8 mouse cellular contexts compared by ENCODE assay signal in the genomic region with DNA sequence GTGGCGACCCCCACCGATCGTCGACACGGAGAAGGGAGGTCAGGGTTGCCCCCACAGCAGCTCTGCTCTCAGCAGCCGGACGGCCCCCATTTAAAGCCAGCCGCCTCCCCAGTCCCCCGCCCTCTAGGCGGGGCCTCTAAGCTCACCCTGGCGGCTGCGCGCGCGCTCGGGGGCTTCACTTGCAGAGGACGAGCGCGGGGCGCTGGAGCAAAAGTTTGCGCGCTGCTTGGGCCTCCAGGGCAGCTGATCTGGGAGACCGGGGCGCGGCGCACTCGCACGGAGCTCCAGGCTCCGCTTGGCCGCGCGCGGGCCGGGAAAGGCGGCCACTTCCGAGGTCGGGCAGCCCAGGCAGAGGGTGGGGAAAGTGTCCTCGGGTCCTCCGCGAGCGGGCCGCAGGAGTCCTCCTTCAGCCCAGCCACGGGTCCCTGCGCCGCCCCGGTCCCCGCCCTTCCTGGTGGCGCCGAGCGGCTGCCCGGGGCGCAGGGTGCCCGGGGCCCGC. TPM values are rescaled to one million over a fixed set of nuclear protein-coding genes. Genes with fewer than 3 reads are reported as not detected.
DNase-seq lines count a peak whose midpoint lies in the region; ATAC-seq lines count a peak whose summit lies in the region.

A gene (minus strand): TSS at position 68 of the 499 bp plus-strand sequence.

- no peaks in the 10 kb centered on the region for H3K36me3 ChIP-seq in intestine, embryonic 14.5 days (ENCODE audit: control insufficient read depth, insufficient read depth, low read length)

- WGBS in intestine, embryonic 14.5 days = under 1% methylated on average over 50 of the region's 54 CpGs

- H3K9ac ChIP-seq in intestine, embryonic 14.5 days (ENCODE audit: low read length) = peak within 1 kb of the TSS; percentile 64

- H3K4me3 ChIP-seq in intestine, embryonic 14.5 days (ENCODE audit: low read depth, low read length) = peak within 1 kb of the TSS; percentile 58

- H3K27me3 ChIP-seq in intestine, embryonic 14.5 days (replicated peaks; ENCODE audit: control insufficient read depth, insufficient read depth, low read length) = peaks cover 28% of the 10 kb centered on the region

- peak; percentile 78 to 88 for DNase-seq in adrenal gland, adult (ENCODE audit: inconsistent age in 2 of 2, low spot score in 1 of 2)
- DNase-seq in embryo, embryonic 10 days (ENCODE audit: low spot score) = peak; percentile 87
- peak; percentile 76 for DNase-seq in gastrocnemius, postnatal 14 days
- DNase-seq in intestine, embryonic 14.5 days (ENCODE audit: low spot score) = peak; percentile 84
- DNase-seq in left cerebral cortex, postnatal 10 days (ENCODE audit: extremely low spot score in 1 of 2, low spot score in 2 of 2) = peak; percentile 13 to 73
- DNase-seq in lung, postnatal 4 days = peak; percentile 60 to 81
- peak; percentile 20 to 30 for DNase-seq in right cerebral cortex, postnatal 36 days (ENCODE audit: low spot score in 2 of 2)
- DNase-seq in thymus, adult 18-20 months = no peak

- peak within 1 kb of the TSS; percentile 73 for H3K4me2 ChIP-seq in intestine, embryonic 14.5 days (ENCODE audit: low read length)

- H3K27ac ChIP-seq in intestine, embryonic 14.5 days (ENCODE audit: low read depth) = peak within 1 kb of the TSS; percentile 66

- no peaks in the 10 kb centered on the region; the same call in 1 of the 2 replicates for H3K4me1 ChIP-seq in intestine, embryonic 14.5 days (replicated peaks; ENCODE audit: control insufficient read depth, insufficient read depth, low read length)

- intact Hi-C loops in gastrocnemius, postnatal 14 days (cut with DNase I; ENCODE audit: low total_unique reads) = no loop called here
- intact Hi-C loops in left cerebral cortex, postnatal 10 days (cut with DNase I) = loop anchor here (5.0 kb wide), 1 partner anchor 100 kb away; no protein-coding TSS in a partner anchor

- ATAC-seq in intestine, embryonic 14.5 days (replicated peaks; ENCODE audit: low FRiP score, low TSS enrichment, low read depth) = peak; percentile 82

- H3K9me3 ChIP-seq in intestine, embryonic 14.5 days (ENCODE audit: control insufficient read depth, low read length) = no peaks in the 10 kb centered on the region

RNA-seq across cellular contexts. Expression of the gene that starts here (rescaled TPM):
- total RNA-seq in gastrocnemius, postnatal 14 days (2021) = 10 to 100 TPM in 1 of 2 experiments, 1 to 10 TPM in 1; 2.3 to 14.0 TPM
- polyA plus RNA-seq in intestine, embryonic 14.5 days (2014; fragmentation: Nextera tagmentation; extraction: Ambion mirVana) = 1.8 and 2.7 TPM in 2 replicates
- total RNA-seq in left cerebral cortex, postnatal 10 days (2021) = 1 to 10 TPM; 1.3 to 3.0 TPM

Comparison
In these comparisons a context has a peak if more than half of its experiments do, and no peak if none do; other contexts are left out.
1. DNase-seq: peak in adrenal gland, adult (2 of 2), embryo, embryonic 10 days (single experiment), gastrocnemius, postnatal 14 days (single experiment), intestine, embryonic 14.5 days (single experiment), left cerebral cortex, postnatal 10 days (2 of 2), lung, postnatal 4 days (2 of 2) and right cerebral cortex, postnatal 36 days (2 of 2); none in thymus, adult 18-20 months (0 of 2).